Mouse (Mus musculus) testis, adult 2 months (tissue): ENCODE data around the gene Tmx1.

ENCODE experiments used
- CTCF ChIP-seq: fragments of 200-500 bp; IDR thresholded peaks from 2 replicates; pipeline ENCODE4 v1.5.1; 2012; ENCODE audit warnings: low read depth, mild to moderate bottlenecking, inconsistent platforms, low read length, moderate library complexity; ENCODE audit not compliant: control insufficient read depth, insufficient read depth, insufficient replicate concordance
- POLR2A ChIP-seq: fragments of 200-500 bp; IDR thresholded peaks from 2 replicates; pipeline ENCODE4 v1.6.1; 2012; ENCODE audit warnings: low read depth, mild to moderate bottlenecking, inconsistent platforms, low read length, moderate library complexity; ENCODE audit not compliant: control insufficient read depth

- TF ChIP-seq POLR2A (no peak), CTCF (no peak)
These were observed 41.8 kb downstream of the Tmx1 start for GRCm38 (mm10) chr12:70494494-70495281.
